Mouse (Mus musculus) cerebellum, adult 11 months (tissue): ENCODE measurements around the gene Got1.

Experiments used
- DNase-seq: peaks from one replicate; pipeline ENCODE4 v3.0.0; 2022

Gene Got1

GRCm38 (mm10) chr19:43524187-43525103 is at the start of gene Got1:
TSS of gene Got1 (minus strand) at chr19:43524605.
- DNase-seq, result peak; percentile 97

- DNase-seq, result peak; percentile 40
Measured at GRCm38 (mm10) chr19:43570831-43571790, 46.7 kb upstream of the Got1 start.

- no peak for DNase-seq
Measured at GRCm38 (mm10) chr19:43569133-43569532, 44.7 kb upstream of the Got1 start.

GRCm38 (mm10) chr19:43568298-43568697 is 43.9 kb upstream of the Got1 start:
- DNase-seq, result no peak

DNA sequence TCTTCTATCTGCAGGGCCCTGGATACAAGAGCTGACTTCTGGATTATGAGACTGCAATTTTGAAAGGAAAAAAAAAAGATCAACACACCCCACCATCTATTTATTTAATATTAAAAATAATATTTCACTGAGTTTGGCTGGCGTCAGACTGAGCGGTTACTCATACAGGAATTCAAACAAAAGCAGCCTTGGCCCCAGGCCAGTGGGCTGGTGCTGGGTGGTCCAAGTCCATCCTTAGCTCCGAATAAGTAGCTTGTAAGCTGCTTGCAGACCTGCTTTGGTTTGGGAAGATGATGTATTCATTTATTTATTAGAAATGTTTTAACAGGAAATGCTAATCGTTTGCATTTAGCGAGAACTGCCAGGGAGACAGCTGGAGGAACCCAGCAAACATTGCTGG is 38.8 kb upstream of the Got1 start:
- DNase-seq, result no peak

- no peak for DNase-seq
Measured at GRCm38 (mm10) chr19:43561841-43562240, 37.4 kb upstream of the Got1 start.

- no peak for DNase-seq
Measured at GRCm38 (mm10) chr19:43560244-43560643, 35.8 kb upstream of the Got1 start.

DNA sequence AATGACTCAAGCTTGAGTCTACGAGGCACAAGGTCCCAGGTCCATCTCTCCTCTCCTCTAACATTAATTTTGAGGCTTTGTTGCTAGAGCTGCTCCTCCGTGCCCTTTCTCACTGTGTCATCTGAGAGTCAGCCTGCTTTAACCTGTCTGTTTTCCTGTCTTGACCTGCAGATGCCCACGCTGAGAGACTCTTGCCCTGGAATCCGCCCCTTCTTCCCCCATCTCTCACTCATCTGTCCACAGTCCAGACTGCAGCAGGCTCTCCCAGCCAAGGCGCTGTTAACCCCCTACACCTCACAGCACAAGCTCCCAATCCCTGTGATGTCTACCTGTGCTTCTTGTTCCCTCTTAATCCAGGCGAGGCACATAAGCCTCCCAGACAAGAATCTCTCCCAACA is 27.1 kb upstream of the Got1 start:
- no peak for DNase-seq

DNA sequence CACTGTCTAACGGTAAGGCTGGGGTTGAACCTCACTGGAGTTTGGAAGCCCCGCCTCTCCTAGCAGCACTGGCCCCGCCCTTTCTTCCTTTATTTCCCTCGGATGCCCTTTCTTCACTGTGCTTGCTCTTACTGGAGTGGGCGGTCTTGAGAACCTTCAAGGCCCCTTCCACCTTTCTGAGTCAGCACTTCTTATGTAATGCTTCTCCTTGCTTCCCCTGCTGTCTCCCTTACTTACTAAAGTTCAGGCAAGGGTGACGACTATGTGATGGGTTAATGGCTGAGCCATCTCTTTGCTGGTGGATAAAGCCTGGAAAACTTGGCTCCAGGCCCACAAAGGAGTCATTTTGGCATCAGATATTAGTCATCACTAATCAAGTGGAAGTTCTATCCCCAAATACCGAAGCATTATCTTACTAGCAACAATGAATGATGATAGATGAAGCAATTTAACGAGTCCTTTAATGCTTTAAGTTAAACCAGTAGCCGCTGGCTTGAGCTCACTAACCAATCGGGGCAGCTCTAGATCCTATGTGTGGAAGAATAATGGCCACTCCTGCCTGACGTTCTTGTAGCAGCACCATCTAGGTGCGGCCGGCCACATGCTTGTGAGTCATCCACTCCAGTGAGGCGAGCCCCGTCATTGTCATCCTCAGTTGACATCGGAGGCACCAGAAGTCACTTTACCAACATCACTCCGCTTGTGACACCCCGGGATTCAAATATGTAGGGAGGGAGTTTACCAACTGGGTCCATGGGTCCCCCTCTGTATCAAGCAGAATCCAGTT is 26.5 kb upstream of the Got1 start:
- no peak for DNase-seq

DNA sequence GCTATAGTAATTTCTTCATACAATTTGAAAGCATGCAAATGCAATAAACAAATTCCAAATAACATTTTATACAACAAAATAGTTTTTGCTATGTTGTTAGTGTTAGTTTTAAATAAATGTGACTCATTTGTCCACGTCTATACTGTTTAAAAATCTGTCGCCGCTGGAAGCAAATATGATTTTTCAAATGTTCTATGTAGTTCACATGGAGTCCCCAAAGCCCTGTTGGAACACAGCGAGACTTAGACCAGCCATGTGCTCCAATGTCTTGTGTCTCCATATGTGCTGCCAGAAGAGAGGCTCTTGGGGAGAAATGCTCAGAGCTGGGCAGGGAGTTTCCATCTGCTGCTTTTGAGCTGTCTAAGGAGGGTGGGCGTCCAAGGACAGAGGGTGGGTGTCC is 23.7 kb upstream of the Got1 start:
- DNase-seq, result no peak

DNA sequence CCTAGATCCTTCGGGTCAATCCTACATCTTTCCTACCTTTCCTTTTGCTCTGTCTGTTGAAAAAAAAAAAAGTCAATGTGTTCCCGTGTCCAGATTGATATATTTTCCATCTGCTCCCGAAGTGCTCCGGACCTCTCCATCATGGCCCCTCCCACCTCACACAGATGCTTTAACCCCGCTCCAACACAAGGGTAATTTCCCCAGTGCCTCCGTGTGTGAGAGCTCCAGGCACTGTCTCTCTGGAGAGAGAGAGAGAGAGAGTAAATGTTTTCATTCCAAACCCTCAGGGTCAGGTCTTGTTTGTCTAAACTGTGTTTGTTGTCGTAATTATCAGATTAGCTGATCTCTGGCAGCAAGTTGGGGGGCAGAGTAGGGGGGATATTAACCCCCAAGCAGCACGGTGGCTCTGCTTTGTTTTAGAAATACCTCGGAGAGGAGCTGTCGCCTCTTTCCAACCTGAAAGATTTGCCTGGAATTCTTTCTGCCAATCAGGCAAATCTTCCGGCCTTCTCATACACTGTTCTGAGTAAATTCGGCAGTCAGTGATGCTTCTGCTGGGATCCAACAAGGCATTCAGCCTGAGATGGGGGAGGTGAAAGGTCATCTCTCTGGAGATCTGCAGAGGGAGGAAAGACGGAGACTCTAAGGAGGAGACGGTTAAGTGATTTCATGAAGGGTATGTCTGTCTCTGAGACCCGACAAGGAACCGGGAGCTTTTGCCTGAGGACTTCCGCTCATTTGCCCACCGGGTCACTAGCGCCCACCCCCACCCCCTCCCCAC is 22.1 kb upstream of the Got1 start:
- DNase-seq, result no peak

- DNase-seq, result no peak
Measured at GRCm38 (mm10) chr19:43535372-43535771, 11.0 kb upstream of the Got1 start.

GRCm38 (mm10) chr19:43530921-43531320 is 6.5 kb upstream of the Got1 start:
- DNase-seq, result no peak

- DNase-seq, result peak; percentile 50
Measured at GRCm38 (mm10) chr19:43530197-43530770, 5.9 kb upstream of the Got1 start.

DNA sequence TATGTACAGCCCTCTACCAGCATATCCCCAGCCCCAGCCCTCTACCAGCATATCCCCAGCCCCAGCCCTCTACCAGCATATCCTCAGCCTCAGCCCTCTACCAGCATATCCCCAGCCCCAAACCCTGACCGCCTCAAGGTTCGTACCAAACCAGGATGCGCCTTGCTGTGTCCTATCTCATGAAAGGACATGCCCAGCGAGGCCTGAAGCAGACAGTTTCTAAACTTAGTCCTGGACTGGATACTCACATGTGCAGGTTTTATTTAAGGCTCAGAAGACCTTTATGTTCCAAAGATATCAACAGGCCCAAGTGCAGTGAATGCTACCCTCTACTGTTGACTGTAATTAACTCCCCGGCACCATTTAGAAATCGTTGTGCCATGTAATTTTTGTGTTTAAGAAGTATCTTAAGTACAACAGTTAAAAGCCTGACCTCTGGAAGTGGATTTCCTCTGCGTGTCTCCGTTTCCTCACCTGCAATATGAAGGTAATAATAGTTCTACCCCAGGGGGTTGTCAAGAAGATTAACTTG is 3.7 kb upstream of the Got1 start:
- DNase-seq, result no peak

GRCm38 (mm10) chr19:43527131-43527530 is 2.7 kb upstream of the Got1 start:
- DNase-seq, result no peak

- DNase-seq, result no peak
Measured at GRCm38 (mm10) chr19:43526025-43526424, 1.6 kb upstream of the Got1 start.

DNA sequence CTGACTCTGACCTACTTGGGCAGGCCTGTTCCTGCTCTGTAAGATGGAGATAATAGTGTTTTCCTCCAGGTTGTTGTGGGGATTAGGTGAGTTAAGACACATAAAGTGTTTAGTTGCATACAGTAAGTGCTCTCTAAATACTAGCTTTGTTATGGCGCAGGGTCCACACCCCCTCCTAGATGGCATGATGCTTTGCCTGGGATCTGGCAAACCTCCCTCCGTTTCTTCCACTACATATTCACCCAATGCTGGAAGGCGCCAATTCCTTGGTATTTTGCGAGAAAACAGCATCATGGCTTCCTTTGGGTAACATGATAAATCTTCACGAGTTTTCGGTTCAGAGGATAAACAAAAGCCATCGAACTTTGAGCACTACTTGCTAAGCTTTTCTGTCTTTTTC is 1.2 kb upstream of the Got1 start:
- DNase-seq, result no peak

GRCm38 (mm10) chr19:43525104-43525482 is 688 bp upstream of the Got1 start:
- DNase-seq, result peak; percentile 73

- peak; percentile 37 for DNase-seq
Measured at GRCm38 (mm10) chr19:43523551-43523950, 854 bp downstream of the Got1 start.

DNA sequence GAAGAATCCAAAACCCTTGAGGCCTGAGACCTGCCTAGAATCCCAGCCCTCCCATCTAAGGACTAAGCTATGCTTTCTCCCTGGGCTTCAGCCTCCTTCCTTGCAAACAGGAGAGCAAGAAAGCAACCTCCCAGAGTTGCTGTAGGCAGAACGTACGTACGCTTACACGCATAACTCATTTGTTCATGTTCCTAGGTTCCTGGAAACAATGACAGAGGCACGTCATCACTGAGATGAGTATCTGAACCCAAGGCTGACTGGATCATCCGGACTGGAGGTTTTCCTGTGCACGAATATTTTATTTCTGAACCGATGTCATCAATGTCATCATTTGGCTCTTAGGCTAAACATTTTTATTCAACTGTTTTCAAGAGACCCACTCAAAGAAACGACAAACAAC is 2.4 kb downstream of the Got1 start:
- no peak for DNase-seq
